Mouse (Mus musculus) stomach, embryonic 16.5 days (tissue): ENCODE measurements around the gene Pkhd1. TPM values are rescaled to one million over a fixed set of nuclear protein-coding genes. Genes with fewer than 3 reads are reported as not detected.

Experiments
- ATAC-seq: fragments of 200-750 bp; cut with Nextera tagmentation; 2 replicates; pipeline ENCODE4 v1.8.0; 2017; ENCODE audit warnings: moderate number of reproducible peaks, moderate TSS enrichment; ENCODE audit not compliant: insufficient read depth, low FRiP score
- H3K27ac ChIP-seq: fragments of 300-500 bp; sonication (generic); 2 replicates; pipeline ENCODE4 v1.5.1; 2014; ENCODE audit warnings: low read length
- H3K27me3 ChIP-seq: fragments of 300-500 bp; sonication (generic); 2 replicates; pipeline ENCODE4 v1.6.1; 2014; ENCODE audit warnings: low read length, control low read depth, mixed read lengths; ENCODE audit not compliant: control insufficient read depth, insufficient read depth
- H3K36me3 ChIP-seq: fragments of 300-500 bp; sonication (generic); 2 replicates; pipeline ENCODE4 v1.6.1; 2014; ENCODE audit warnings: low read length; ENCODE audit not compliant: control insufficient read depth, insufficient read depth
- H3K4me1 ChIP-seq: fragments of 300-500 bp; sonication (generic); 2 replicates; pipeline ENCODE4 v1.6.1; 2014; ENCODE audit warnings: low read length, control low read depth, mixed read lengths; ENCODE audit not compliant: control insufficient read depth, insufficient read depth
- H3K4me2 ChIP-seq: fragments of 300-500 bp; sonication (generic); 2 replicates; pipeline ENCODE4 v1.6.1; 2014; ENCODE audit warnings: low read depth, low read length, mixed read lengths
- H3K4me3 ChIP-seq: fragments of 300-500 bp; sonication (generic); replicated peaks from 2 replicates; pipeline ENCODE4 v1.5.1; 2014; ENCODE audit warnings: mild to moderate bottlenecking, low read length
- H3K9ac ChIP-seq: fragments of 300-500 bp; sonication (generic); 2 replicates; pipeline ENCODE4 v1.6.1; 2014; ENCODE audit warnings: low read length
- H3K9me3 ChIP-seq: fragments of 300-500 bp; sonication (generic); replicated peaks from 2 replicates; pipeline ENCODE4 v1.6.1; 2016; ENCODE audit warnings: low read length, control low read depth; ENCODE audit not compliant: control insufficient read depth
- WGBS: fragments of 180-500 bp; shearing (Covaris S2); extraction: QIAGEN DNeasy Blood & Tissue Kit; methylation state at CpG from one replicate; pipeline ENCODE4 v1.1.7; 2014; 5-methylcytosine and 5-hydroxymethylcytosine counted together
- polyA plus RNA-seq: library from polyadenylated mRNA; unstranded; fragments of >200 nt; fragmentation: Nextera tagmentation; extraction: Ambion mirVana; gene quantifications from 2 replicates; pipeline ENCODE4 v1.2.1, GENCODE M21; 2015

Gene Pkhd1
- polyA plus RNA-seq, 1 experiment from 2014 or later = 1.2 TPM

GRCm38 (mm10) chr1:20017619-20018018 is 600.2 kb downstream of the Pkhd1 start:
- Histone ChIP-seq H3K36me3 (no peaks in the 10 kb centered on the region), H3K4me3 (no peak overlapping the region), H3K4me1 (no peaks in the 10 kb centered on the region), H3K27ac (no peak overlapping the region), H3K9me3 (no peaks in the 10 kb centered on the region), H3K4me2 (no peak overlapping the region), H3K9ac (no peak overlapping the region), H3K27me3 (no peaks in the 10 kb centered on the region)
- WGBS = 85% methylated on average over 4 of the region's 4 CpGs
- ATAC-seq = no peak

Other genes starting within 250 kb of the Pkhd1 start
- not detected in 2 replicates for gene Il17a, start 112.8 kb upstream of the Pkhd1 start, polyA plus RNA-seq
- not detected in 2 replicates for gene Il17f, start 172.6 kb upstream of the Pkhd1 start, polyA plus RNA-seq
- 99.9 and 121 TPM in 2 replicates for gene Mcm3, start 202.2 kb upstream of the Pkhd1 start, polyA plus RNA-seq